Mouse (Mus musculus) T-cell, adult 2 months (primary cell): ENCODE results near the gene Zic2.

Experiments
- DNase-seq: peaks from one replicate; pipeline ENCODE4 v3.0.0; 2022; ENCODE audit warnings: low spot score

Gene Zic2

DNA sequence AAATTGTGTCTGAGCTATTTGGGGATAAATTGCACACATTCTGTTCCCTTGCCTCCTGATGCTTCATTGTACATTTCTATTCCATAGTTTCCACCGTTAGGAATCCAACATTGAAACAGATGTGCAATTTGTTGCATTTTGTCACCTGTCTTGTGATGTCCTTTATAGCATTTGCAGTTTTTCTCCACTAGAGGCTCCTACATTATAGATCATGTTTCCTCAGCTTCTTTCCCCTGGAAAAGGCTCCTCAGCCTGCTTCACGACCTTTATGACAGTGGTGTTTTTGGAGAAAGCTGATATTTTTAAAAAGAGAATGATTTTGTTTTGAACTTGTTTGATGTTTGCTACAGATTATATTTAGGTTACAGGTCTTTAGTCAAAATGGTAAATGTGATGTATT is 33.8 kb downstream of the Zic2 start:
- no peak for DNase-seq

DNA sequence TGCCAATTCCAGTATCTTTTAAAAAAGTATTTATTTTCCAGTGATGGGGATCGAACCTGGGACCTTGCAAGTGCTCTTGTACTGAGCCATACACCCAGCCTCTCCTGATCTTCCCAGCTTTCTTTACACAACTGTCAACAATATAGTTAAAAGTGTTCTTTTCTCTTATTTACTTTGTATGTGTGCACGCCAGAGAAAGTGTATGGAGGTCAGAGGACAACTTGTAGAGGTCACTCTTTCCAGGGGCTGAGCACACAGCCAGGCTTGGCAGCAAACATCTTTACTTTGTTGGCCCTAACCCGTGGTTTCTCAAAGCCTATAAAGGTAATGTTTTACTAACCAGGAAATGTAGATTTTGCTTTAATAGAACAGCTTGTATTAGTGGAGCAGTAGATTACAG is 36.3 kb downstream of the Zic2 start:
- no peak for DNase-seq

- no peak for DNase-seq
These were observed 38.3 kb downstream of the Zic2 start for GRCm38 (mm10) chr14:122513511-122514036.

DNA sequence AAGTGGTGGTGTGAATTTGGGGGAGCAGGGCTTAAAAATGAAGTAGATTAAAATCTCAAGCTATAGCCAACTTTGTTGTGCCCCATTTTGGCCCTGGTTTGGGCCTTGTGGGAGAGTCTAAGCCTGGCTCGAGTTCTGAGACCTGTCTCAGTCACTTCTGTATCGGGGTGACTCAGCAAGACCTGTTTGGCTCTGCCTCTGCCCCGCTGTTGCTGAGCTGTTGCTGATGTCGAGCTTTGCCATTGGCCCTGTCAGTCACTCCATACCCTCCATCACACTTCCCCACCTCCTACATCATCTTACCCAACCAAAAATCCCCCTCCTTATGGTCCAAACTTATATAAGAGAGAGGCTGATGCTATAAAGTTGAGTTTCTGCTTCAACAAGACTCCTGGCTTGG is 53.2 kb downstream of the Zic2 start:
- no peak for DNase-seq
